Mouse (Mus musculus): ENCODE data around the gene Fbxl20. TPM values are rescaled to one million over a fixed set of nuclear protein-coding genes. Genes with fewer than 3 reads are reported as not detected.

Fbxl20 gene
- total RNA-seq, 2 experiments from 2014 or later, result 45.0 to 45.6 TPM

GRCm38 (mm10) chr11:98101332-98101731 is 48.9 kb downstream of the Fbxl20 start:
- no peak for DNase-seq (ENCODE audit: low spot score in 2 of 2)

DNA sequence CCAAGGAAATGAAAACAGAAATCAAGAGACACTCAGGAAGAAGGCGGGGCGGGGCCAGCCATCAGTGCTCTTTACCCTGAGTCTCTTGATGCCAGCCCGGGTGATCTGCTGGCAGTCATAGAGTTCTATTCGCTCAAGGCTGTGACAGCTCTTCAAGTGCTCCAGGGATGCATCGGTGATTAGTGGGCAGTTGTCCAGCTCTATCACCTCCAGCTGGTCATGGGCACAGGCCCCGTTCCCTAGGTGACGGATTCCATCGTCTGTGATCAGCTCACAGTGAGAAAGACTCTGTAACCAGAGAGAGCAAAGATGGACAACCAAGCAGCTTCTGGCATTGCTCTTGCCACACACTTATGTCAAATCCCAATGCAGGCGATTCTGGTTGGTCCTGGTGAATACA is 59.6 kb downstream of the Fbxl20 start:
- no peak for DNase-seq (ENCODE audit: low spot score in 2 of 2)

GRCm38 (mm10) chr11:98088224-98088623 is 62.0 kb downstream of the Fbxl20 start:
- no peak for DNase-seq (ENCODE audit: low spot score in 2 of 2)

DNA sequence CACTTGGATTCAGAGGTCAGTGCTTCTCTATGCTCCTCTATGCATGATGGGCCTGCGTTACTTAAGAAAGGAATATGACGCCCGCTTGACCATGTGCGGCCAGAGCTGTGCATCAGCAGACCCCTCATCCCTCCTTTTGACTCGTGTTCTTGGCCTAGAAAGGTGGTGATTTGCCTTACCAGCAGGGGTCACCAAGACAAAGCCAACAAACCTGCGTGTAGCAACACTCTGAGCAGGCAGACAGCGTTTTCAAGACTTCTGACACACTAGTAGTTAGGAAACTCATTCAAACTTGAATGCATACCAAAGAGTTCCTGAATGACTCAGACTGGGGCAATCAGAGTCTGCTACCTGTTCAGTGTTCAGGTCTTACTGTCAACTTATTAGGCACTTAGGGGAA is 63.6 kb downstream of the Fbxl20 start:
- no peak for DNase-seq (ENCODE audit: low spot score in 2 of 2)

DNA sequence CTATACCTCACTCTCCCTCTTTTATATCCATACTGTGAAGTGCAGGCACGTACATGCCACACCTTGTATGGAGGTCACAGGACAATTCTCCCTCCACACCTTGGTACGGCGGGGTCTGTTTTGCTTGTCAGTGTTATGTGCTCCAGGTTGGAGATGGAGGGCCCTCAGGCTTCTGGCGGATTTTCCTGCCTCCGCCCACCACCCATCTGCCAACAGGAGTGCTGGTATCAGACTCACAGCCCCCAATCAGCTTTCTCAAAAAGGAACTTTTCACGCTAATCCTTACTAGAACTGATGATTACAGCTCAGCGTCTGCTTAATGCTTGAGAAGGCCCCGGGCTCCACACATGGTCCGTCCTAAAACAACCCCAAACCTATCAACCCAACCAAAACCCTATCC is 64.1 kb downstream of the Fbxl20 start:
- no peak for DNase-seq (ENCODE audit: low spot score in 2 of 2)

- DNase-seq (ENCODE audit: low spot score in 2 of 2), result no peak
Measured at GRCm38 (mm10) chr11:98082745-98083144, 67.5 kb downstream of the Fbxl20 start.

GRCm38 (mm10) chr11:98080450-98080849 is 69.8 kb downstream of the Fbxl20 start:
- DNase-seq (ENCODE audit: low spot score in 2 of 2), result no peak

DNA sequence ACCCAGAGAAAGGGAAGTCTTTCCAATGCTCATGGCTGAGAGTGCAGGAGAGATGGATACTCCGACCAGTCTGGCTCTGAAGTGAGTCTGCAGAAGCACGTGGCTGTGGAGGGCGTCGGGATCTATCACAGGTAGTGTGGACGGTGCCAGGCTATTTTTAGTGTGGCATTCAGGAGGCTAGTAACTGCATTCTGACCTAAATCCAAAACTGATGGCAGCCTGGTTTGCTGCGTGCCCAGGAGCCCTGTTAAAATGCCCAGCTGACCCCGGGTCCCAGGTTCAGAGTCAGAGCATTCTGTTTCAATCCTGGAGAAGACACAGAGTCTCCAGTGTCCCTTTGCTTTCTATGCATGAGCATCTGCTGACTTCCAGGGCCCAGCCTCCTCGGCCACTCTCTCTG is 73.1 kb downstream of the Fbxl20 start:
- no peak for DNase-seq (ENCODE audit: low spot score in 2 of 2)

- peak; percentile 72 to 81 for DNase-seq (ENCODE audit: low spot score in 2 of 2)
Measured at GRCm38 (mm10) chr11:98075195-98075808, 74.9 kb downstream of the Fbxl20 start.

GRCm38 (mm10) chr11:98073442-98073841 is 76.8 kb downstream of the Fbxl20 start:
- DNase-seq (ENCODE audit: low spot score in 2 of 2), result no peak

DNA sequence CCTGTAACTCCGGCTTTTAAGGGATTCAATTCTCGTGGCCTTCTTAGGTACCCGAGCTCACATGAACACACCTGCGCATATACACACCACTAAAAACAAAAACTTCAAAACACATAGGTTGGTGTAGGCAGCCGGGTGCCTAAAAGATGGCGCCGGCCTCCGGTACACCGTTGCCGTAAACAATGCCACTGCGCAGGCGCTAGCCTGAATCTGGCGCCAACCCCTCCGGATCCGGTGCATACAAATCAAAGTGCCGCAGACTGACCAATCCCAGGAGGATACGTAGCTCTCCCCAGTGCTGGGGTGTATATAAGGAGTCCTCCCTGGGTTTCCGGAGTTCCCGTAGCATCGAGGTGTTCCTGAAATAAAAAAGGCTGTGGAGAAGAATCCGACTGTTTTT is 82.9 kb downstream of the Fbxl20 start:
- no peak for DNase-seq (ENCODE audit: low spot score in 2 of 2)

DNA sequence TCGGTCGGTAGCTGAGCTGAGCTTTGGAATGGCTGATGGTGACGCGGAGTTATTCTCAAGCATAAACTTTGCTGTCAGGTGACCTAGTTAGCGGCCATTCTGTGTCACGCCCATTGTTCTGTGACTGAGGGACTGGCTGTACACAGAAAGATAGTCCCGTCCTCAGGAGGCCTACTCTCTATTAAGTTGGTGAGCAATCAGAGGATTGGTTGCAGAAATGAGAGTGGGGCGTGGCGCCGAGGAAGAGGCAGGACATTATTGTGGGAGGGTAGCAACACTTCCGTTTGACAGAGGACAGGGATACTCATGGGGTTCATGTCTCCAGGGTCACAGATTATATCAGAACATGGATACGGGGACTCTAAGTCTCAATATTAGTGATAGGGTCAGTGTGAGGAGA is 84.0 kb downstream of the Fbxl20 start:
- DNase-seq (ENCODE audit: low spot score in 2 of 2), result no peak

DNA sequence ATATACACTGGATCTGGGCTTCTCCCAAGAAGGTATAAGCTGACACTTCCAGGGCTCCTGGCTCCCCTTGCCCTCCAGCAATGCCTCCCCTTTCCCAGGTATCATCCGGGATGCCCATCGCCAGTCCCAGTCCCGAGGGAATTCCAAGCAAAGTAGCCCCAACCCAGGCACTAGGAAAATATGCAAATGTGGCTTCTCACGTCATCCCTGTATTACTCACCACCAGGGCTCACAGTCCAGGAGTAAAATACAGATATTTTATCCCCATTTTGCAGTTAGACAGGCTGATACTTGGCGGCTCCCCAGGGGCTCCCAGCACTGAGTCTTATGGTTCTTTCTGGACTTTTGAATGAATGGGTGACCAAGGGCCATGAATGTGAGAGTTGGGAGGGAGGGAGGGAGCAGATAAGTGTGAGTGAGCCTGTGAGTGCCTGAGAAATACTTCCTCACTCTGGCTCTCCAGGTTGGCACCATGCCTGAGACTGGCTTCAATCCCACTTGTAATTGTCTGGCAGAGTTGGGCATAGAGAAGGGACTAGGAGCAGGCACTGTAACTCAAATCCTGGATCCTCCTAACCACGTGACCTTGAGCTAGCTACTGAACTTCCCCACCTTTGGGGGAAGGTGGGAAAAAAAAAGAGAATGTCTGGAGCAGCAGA is 88.2 kb downstream of the Fbxl20 start:
- DNase-seq (ENCODE audit: low spot score in 2 of 2), result no peak

- no peak for DNase-seq (ENCODE audit: low spot score in 2 of 2)
Measured at GRCm38 (mm10) chr11:98061441-98061840, 88.8 kb downstream of the Fbxl20 start.

GRCm38 (mm10) chr11:98060104-98060692 is 90.0 kb downstream of the Fbxl20 start:
- DNase-seq (ENCODE audit: low spot score in 2 of 2), result no peak

- no peak for DNase-seq (ENCODE audit: low spot score in 2 of 2)
Measured at GRCm38 (mm10) chr11:98059662-98060061, 90.5 kb downstream of the Fbxl20 start.

GRCm38 (mm10) chr11:98057998-98058397 is 92.2 kb downstream of the Fbxl20 start:
- DNase-seq (ENCODE audit: low spot score in 2 of 2), result no peak

GRCm38 (mm10) chr11:98057466-98057865 is 92.7 kb downstream of the Fbxl20 start:
- DNase-seq (ENCODE audit: low spot score in 2 of 2), result no peak

DNA sequence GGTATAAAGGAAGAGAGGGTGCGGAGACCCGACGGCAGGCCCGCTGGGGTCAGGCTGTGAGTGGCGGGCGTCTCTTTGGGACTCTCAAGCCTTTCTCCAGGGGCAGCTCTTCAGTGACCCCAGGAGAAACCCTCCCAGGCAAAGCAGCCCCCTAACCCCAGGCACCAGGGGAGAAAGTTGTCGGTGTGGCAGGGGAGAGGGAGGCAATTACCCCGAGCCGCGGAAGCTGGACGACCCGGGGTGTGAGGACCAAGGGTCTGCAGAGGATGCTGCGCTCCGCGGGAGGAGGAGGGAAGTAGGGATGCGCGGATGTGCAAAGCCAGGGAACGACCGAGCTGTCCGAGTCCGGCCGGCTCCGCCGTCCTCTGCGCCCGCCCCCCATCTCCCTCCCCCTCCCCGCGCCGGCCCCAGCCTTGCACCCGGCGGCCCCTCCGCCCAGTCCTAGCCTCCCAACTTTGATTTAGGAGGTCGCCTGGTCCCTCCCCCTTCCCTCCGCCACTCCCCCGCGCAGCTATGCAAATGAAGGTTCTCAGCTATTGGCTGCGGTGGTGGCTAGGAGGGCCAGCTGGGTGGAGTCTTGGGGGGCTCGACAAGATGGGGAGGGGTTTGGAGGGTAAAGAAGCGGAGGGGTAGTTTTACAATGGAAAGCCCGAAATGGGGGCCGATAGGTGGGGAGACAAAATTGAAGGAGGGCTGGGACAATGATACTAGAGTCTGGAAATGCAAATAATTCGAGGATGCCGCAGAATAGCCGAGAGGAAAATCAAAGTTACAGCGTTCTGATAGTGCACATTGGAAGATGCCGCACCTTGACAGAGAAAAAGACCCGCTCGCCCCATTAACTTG is 97.0 kb downstream of the Fbxl20 start, which contains the start of gene Stac2:
Gene Stac2, minus strand, starts transcription at position 474 of the 846 bp plus-strand sequence.
- peak; percentile 47 to 59 for DNase-seq (ENCODE audit: low spot score in 2 of 2)

GRCm38 (mm10) chr11:98052129-98052988 is 97.8 kb downstream of the Fbxl20 start:
- DNase-seq (ENCODE audit: low spot score in 2 of 2), result no peak
